Mouse (Mus musculus) layer of hippocampus, postnatal 14 days (tissue): ENCODE results near the gene Hoxb5. TPM values are rescaled to one million over a fixed set of nuclear protein-coding genes. Genes with fewer than 3 reads are reported as not detected.

Experiments used
- DNase-seq, 2 experiments: peaks; one replicate each; pipeline ENCODE4 v3.0.0; 2021 to 2022; ENCODE audit warnings: low spot score in 2 of 2, mixed read lengths in 1 of 2
- total RNA-seq, 2 experiments: library from RNA; stranded (reverse); gene quantifications; 2 replicates each; pipeline ENCODE4 v1.2.3; 2021

The Hoxb5 gene
- total RNA-seq, 2 experiments from 2014 or later = not detected

DNA sequence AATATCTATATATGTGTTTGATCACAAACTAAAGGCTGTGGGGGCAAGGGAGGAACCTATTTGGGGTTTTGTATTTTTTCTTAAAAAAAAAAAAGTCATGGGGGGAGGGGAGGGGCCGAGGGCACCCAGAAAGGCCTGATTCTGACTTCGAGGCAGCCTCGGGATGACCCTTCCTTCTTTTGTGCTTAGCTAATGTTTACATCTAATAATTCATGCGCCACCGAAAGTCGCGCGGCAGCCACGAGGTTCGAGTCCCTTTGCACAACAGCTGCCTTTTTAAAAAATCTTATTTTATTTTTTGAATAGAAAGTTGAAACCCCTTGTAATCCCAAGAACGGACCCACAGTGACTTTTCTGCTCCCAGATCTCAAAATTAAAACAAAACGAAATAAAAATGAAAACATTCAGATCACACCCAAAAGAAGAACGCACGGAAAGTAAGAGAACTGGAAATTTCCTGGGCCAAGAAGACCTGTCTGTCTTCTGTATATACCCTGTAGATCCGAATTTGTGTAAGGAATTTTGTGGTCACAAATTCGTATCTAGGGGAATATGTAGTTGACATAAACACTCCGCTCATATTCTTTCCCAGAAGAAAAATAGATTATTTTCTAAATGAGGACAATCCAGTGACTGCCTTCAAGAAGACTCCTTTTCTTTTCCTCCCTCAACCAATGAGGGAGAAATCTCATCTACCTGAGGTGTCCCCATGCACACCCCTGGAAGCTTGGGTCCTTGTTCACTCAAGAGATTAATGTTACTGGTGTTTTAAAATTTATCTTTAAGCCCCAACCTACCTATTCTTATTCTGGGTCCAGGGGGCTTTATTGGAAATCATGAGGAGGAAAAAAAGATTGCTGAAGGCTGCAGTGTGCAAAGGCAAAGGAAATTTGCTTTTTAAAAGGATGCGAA is 13.8 kb downstream of the Hoxb5 start:
- no peak for DNase-seq

DNA sequence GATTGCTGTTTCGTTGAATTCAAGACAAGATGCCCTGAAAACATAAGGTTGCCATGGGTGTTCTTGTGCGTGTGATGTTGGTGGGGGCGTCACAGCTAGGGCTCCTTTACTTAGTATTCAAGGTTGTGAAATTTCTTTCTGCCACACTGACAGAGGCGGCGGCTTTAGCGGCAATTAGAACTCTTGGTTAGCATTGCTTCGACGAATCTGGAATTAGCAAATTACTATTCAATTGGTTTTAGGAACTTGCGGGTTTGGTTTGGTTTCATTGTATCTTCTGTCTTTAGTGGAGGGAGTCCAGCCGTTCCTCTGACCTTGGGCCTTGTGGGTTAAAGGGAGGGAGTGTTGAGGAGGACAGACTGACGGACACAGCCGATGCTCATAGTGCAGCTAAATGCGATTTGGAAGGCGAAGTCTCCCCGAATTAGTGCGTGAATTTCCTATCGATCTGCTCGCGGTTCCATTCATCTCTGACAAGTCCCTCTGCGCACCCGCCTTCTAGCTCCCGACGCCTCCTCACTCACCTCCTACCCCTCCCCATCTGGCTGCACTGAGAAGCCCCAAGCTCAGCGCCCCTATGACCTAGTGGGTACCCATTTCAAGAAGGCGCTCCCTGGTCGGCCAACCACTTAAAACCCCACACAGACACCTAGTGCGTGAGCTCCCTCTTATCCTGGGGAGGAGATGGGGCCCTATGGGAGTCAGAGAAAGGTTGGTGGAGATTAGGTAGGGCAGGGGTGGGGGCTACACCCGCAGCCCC is 14.7 kb downstream of the Hoxb5 start, which contains the start of gene Hoxb4:
TSS of gene Hoxb4 (plus strand) at position 660 of the 760 bp plus-strand sequence.
- DNase-seq = no peak

DNA sequence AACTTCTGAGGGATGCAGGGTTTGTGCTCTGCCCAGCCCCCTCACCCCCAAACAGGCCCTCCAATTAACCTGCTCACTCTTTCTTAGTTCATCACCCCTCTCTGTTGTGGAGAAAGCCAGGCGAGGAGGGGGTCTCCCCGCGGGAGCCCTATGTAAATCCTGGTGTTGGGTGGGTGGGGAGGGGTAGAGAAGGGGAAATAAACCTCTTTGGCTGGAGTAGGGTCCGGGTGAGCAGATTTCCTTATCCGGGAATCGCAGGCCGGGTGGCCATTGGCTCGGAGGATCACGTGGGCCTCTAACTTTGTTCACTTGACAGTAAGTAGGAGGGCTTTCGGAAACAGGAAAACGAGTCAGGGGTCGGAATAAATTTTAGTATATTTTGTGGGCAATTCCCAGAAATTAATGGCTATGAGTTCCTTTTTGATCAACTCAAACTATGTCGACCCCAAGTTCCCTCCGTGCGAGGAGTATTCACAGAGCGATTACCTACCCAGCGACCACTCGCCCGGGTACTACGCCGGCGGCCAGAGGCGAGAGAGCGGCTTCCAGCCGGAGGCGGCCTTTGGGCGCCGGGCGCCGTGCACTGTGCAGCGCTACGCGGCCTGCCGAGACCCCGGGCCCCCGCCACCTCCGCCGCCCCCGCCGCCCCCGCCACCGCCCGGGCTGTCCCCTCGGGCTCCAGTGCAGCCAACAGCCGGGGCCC is 15.4 kb downstream of the Hoxb5 start:
- no peak for DNase-seq

DNA sequence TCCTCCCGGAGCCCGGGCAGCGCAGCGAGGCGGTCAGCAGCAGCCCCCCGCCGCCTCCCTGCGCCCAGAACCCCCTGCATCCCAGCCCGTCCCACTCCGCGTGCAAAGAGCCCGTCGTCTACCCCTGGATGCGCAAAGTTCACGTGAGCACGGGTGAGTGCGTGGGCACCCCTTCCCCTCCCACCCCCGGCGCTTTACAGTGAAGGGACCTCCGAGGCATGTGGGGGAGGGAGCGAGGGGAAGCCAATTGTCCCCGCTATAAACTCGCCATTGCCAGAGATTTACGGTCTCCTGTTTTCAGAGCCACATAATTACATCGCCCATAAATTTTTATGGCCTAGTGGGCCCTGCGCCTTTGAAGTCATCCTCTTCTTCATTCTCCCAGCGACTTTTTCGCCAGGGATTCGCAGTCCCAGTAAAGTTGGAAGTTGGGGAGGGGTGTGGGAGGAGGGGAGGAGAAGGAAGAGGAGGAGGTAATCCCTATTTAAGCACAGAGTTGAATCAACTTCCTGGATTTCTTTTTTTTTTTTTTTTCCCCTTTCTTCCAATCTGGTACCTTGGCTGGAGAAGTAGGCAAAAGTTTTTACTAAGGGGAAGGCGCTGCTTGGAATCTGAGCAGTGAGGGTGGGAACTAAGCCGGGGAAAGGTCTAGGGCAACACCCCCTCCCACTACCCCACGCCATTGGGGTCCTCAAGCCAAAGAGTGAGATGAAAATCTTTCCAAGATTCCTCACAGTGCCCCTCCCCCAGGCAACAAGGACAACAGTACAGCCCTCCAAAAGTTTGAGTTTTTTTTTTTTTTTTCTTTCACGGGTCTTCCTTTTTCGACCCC is 16.2 kb downstream of the Hoxb5 start:
- no peak for DNase-seq

DNA sequence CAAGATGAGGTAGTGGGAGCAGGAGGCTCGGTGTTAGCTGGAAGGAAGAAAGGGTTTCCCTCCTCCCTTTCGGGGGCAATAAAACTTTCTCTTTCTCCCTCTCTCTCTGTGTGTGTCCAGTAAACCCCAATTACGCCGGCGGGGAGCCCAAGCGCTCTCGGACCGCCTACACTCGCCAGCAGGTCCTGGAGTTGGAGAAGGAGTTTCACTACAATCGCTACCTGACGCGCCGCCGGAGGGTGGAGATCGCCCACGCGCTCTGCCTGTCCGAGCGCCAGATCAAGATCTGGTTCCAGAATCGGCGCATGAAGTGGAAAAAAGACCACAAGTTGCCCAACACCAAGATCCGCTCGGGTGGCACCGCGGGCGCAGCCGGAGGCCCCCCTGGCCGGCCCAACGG is 16.8 kb downstream of the Hoxb5 start:
- DNase-seq = no peak

DNA sequence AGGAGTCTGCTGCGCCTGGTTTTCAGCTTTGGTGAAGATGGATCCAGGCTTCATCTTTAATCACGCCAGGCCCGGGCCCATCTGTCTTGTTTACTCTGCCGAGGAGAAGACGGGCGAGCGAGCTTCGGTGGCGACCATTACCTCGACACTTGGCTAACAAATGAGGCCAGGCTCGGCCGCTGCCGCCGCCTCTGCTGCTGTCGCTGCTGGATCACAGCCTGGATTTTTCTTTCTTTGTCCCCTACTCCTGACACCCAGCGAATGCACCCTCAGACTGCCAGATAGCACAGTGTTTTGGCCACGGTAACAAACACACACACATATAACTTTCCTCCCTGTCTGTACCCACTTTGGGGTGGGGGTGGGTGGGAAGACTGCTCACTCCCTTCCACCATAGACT is 17.6 kb downstream of the Hoxb5 start:
- DNase-seq = no peak

DNA sequence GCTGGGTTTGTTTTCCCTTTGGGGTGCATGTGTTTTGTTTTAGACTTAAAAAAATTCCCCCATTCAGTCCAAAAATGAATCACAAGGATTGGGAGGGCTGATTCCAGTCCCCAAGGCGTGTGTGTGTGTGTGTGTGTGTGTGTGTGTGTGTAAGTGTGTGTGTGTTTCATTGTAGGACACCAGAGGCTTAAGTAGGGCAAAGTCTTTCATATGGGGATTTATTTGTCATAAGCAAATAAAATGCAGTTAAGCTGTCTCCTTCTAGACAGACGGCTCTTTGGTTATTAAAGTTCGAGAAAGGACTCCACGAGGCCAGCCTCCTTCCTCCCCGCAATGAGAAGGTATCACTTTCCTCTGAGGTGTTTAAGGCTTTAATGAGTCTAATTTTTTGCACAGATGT is 18.7 kb downstream of the Hoxb5 start:
- no peak for DNase-seq

DNA sequence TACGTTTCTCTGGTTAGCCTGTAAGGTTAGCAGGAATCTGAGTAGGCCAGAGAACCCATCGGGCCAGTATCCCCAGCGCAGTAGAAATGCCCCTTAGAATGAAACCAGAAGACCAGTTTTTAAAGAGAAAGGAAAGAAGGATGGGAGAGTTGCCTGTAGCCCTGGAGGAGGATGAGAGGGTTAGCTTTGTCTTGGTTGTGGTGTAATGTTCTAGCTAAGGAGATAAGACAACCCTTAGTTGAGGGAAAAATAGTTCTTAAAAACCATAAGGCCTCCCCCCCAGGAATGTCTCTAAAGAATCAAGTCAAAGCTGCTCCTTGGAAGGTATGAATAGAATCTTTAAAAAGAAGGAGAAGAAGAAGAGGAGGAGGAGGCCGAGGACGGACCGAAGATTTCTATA is 19.6 kb downstream of the Hoxb5 start:
- no peak for DNase-seq

DNA sequence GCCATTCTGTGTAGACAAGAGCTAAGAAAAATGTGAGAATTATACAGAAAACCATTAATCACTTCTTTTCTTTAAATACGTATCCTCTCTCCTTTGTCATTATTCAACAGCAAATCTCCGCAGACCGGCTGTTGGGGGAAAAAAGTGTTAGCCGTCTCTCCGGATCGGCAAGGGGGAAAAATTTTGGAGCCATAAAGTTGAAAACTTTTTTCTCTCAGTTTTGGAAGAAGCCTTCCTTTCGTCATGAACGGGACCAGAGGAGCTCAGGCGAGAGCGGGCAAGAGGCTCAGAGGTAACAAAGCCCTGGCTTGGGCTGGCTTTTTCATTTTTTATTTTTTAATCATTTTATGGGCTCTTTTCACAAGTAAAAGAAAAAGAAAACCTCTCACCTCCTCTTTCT is 20.0 kb downstream of the Hoxb5 start, which contains the start of gene Hoxb3:
TSS of gene Hoxb3 (plus strand) at position 173 of the 400 bp plus-strand sequence.
- no peak for DNase-seq

DNA sequence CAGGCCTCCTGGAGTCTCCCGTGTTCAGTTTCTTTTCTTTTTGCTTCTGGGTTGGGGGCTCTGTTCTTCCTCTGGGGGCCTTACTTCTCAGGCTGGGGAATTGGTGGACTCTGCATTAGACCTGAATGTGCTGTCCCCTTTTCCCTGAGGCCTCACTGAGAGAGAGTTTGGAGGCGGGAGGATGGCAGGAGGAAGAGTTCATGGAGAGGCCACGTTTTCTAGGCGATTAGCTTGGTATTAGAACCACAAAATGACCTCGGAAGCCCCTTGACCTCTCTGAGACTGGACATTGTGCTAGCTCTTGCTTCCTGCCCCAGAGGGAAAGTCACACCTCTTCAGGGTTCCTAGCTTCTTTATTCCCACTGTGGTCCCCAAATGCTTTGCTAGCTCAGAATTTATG is 21.0 kb downstream of the Hoxb5 start:
- no peak for DNase-seq

DNA sequence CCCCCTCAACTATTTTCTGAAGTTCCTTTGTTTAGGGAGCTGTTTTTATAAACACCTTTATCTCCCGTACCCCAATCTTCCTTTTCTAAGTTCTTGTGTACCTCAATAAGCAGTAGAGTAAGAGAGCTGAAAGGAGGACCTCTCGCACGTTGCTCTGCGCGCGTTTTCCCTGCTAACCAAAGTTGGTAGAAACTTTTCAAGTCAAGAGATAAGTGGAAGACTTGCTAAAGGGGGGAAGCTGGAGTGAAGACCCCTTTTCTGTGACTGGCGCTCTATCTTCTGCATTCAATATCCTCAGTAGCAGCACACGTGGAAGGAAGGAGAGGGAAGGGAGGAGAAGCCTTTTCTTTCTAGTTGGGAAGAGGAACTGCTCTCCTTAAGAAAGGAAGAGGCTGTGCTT is 21.8 kb downstream of the Hoxb5 start:
- no peak for DNase-seq

DNA sequence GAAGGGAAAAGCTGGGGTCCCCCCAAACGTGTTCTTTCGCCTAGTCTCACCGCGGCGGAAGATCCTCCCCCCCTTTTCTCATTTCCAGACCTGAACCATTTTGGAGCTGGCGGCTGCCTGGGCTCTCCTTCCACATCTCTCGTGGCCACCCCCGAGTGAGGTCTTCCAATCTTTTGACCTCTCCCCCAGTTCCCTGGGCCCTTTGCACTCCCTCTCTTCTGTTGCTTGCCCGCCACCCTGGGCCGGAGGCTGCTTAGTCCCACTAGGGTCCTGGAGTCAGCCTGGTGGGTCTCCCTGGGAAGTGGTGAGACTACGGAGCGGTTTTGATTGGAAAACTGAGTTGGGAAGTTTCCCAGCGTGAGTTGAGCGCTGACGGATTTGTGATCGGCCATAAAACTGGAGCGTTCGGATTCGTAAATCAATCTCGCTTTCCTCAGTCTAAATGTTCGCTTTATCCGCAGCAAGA is 22.6 kb downstream of the Hoxb5 start:
- DNase-seq = no peak

DNA sequence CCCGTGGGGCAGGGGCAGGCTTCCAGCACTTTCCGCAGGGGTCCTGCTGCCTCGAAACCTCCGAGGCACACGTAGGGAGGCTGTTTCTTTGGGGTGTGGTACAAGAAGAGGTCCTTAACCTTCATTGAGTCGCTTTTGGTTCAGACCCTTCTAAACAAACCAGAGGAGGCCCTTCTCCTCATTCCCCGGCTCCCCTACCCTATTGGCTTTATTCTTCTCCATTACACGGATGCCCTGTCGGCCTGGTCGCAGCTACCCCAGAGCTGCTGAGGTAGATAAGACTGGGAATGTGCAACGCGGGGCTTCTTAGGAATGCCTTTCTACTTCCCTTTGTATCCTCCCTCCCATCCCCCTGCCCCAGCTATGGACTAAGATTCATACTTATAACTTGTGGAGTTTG is 23.6 kb downstream of the Hoxb5 start:
- DNase-seq = no peak

DNA sequence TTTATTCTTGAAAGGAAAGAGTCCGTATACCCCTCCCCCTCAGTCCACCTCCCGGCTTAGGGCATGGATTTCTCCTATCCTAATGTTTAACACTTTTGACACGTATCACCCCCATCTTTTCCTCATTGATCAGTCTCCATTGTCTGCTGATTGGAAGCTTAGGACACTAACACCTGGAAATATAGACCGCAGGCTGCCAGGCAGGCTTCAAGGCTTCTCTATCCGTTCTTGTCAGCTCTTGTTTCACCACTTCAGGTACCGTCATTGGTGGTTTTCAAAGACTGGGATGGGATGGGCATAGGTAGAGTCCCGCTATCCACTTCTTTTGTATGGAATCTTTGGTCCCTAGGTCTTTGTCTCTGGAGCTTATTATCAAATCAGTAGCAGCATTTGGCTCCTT is 24.0 kb downstream of the Hoxb5 start:
- DNase-seq = no peak

DNA sequence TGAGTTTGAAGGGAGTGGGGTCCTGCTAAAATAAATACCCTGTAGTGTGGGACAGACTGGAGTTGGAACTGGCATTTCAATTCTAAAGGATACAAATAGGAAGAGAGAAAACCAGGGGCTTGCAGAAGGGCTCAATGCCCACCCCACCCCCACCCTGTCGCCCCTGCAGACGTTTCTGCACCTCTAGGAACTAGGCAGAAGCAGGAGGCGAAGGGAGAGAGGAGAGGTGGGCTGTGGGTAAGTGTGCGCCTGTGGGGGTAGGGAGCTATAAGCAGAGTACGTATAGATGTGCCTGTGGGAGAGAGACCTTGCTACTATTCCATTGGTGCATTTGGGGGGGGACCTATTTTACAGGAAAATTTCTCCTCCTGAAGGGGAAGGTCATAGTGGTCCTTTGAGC is 24.6 kb downstream of the Hoxb5 start:
- no peak for DNase-seq

DNA sequence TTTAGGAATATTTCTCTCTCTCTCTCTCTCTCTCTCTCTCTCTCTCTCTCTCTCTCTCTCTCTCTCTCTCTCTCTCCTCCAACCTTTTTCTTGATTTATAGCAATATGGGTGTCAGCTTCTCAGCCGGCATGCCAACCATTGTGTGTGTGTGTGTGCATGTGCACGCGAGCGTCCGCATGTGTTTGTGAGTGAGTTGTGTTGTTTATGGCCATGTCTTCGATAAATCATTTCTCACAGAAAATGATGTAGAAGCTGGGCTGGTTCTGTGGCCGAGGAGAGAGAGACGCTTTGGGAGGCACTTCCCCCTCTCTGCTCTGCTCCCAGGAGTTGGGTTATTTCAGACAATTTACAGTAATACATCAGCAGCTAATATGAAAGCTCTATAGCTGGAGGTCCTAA is 25.5 kb downstream of the Hoxb5 start:
- no peak for DNase-seq

DNA sequence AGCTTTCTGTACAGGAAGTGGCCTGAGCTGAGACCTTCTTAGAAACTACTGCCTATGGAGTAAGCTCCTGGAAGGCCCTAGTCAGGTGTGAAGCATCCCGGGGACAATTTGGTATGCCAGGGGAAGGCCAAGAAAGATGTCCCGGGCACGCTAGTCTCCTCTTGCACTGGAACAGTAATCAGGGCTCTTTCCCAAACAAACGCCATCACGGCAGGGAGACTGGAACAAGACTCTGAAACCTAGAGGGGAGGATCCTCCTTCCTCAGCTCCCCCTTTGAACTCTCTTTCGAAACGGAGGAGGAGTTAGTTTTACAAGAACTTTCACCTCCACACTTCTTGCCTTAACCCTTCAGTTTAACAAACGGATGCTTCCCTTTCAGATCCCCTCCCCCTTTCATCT is 29.0 kb downstream of the Hoxb5 start:
- DNase-seq = no peak

DNA sequence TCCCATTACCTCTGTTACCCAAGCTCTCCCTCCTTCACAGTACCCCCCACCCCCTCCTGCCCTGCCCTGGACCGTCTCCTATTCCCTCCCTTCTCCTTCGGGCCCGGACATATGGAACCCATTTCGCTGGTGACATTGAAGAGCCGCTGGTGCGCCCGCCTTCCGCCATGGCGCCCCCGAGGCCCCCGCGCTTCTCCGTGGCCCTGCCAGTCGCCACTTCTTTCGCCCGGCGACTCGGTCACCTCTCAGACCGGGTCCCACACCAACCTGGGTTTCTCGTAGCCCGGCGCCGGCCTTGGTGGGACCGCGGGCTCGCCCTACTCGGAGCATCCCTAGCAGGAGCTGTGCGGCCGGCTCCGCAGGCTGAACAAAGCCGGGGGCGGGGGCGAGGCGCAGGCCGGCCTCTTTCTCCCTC is 29.5 kb downstream of the Hoxb5 start:
- DNase-seq = no peak

DNA sequence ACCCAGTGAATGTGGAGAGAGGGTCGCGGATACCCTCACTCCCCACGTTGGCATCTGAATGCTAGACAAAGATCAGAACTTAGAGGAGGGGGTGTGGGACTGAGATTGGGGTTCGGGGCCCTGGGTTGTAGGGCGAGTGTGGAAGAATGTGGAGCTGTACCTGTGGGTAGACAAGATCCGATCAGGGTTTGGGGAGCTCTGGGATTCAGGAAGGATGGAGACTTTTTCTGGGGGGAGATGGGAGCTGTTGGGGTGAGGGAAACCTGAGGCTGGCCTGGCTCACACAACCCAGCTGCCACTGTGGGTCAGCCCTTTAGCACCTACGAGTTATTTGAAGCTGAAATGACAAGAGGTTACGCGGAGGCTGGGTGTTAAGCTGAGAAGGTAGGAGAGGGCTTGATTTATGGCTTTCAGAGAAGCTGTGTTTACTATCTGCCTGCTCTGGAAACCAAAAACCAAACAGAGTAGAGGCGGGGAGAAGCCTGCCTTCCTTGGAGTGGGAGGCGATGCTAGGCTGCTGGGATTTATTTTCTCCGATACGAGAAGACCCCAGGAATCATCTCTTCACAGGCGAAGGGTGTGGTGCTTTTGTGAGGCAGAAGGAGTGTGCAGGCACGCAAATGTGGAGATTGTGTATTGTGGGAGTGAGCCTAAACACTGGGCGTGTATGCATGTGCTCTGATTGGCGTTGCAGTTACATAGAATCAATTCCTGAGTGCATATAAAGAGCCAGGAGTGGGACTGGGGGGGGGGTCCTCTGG is 30.3 kb downstream of the Hoxb5 start:
- no peak for DNase-seq

DNA sequence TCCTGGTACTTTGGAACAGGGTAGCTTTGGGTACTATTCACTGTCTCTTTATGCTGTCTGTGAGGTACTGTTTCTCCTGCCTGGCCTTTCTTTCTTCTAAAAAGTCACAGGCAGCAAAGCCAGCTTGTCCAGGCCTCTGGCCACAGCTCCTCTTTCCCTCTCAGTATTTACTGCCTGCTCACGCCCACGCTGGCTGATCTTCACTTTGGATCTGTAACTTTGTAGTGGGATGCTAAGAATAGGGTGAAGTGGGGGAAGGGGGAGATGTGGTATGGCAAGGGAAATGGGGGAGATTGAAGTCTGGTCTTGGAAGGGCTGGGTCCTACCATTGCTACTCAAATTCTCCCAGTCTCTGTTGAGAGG is 30.8 kb downstream of the Hoxb5 start:
- no peak for DNase-seq
